Mouse (Mus musculus) kidney, adult 2 months (tissue): ENCODE data around the gene Efnb1. TPM values are rescaled to one million over a fixed set of nuclear protein-coding genes. Genes with fewer than 3 reads are reported as not detected.
"Not testable (repeated sequence)": the region's sequence is repeated elsewhere in the genome, so short reads cannot be mapped to it uniquely, and the experiment has no call there.

Experiments
- DNase-seq: peaks from one replicate; pipeline ENCODE4 v3.0.0; 2021
- H3K27ac ChIP-seq: fragments of 200-500 bp; 2 replicates; pipeline ENCODE4 v1.5.1; 2012; ENCODE audit warnings: low read depth, low read length, control low read depth, inconsistent platforms; ENCODE audit not compliant: insufficient read depth
- H3K27me3 ChIP-seq: fragments of 200-500 bp; replicated peaks from 2 replicates; pipeline ENCODE4 v1.6.1; 2012; ENCODE audit warnings: mild to moderate bottlenecking, moderate library complexity, low read length, inconsistent platforms; ENCODE audit not compliant: control insufficient read depth, insufficient read depth
- H3K36me3 ChIP-seq: fragments of 200-500 bp; 2 replicates; pipeline ENCODE4 v1.6.1; 2012; ENCODE audit warnings: mild to moderate bottlenecking, moderate library complexity, low read length, inconsistent platforms; ENCODE audit not compliant: control insufficient read depth, insufficient read depth
- H3K4me1 ChIP-seq: fragments of 200-500 bp; 2 replicates; pipeline ENCODE4 v1.6.1; 2011; ENCODE audit warnings: low read length; ENCODE audit not compliant: control insufficient read depth, insufficient read depth
- H3K4me3 ChIP-seq: fragments of 200-500 bp; 2 replicates; pipeline ENCODE4 v1.5.1; 2011; ENCODE audit warnings: mild to moderate bottlenecking, low read depth, low read length, control low read depth; ENCODE audit not compliant: insufficient read depth
- CTCF ChIP-seq: fragments of 200-500 bp; conservative IDR thresholded peaks from 2 replicates; pipeline ENCODE4 v1.5.1; 2011; ENCODE audit warnings: low read depth, mild to moderate bottlenecking, control low read depth, low read length, moderate library complexity, mixed read lengths; ENCODE audit not compliant: insufficient read depth, insufficient read length
- POLR2A ChIP-seq: fragments of 200-500 bp; IDR thresholded peaks from one replicate; pipeline ENCODE4 v1.6.1; 2011; ENCODE audit warnings: low read depth, low read length, control low read depth
- WGBS: fragments of 180-500 bp; shearing (Covaris S2); methylation state at CpG from one replicate; pipeline ENCODE4 v1.1.7; 2018; 5-methylcytosine and 5-hydroxymethylcytosine counted together
- polyA plus RNA-seq: library from polyadenylated mRNA; depleted of rRNA; stranded (reverse); fragments of >200 nt; gene quantifications from 2 replicates; pipeline ENCODE4 v1.2.3, GENCODE M21; 2012; rRNA removed

Efnb1 gene
- 27.6 and 30.4 TPM in 2 replicates for polyA plus RNA-seq

- Histone ChIP-seq H3K4me3 (peak within 1 kb of the TSS; percentile 77), H3K4me1 (peaks cover 12% of the 10 kb centered on the region), H3K27ac (peak within 1 kb of the TSS; percentile 65), H3K27me3 (no peaks in the 10 kb centered on the region), H3K36me3 (no peaks in the 10 kb centered on the region)
- WGBS: 2% methylated on average over 34 of the region's 35 CpGs
- TF ChIP-seq POLR2A: no peak
- TF ChIP-seq CTCF: no peak
- DNase-seq: peak; percentile 96
Measured at GRCm38 (mm10) chrX:99135523-99136258, at the start of gene Efnb1. Gene Efnb1 (plus strand): TSS chrX:99136130.

- Histone ChIP-seq H3K4me1 (no peaks in the 10 kb centered on the region), H3K27me3 (no peaks in the 10 kb centered on the region), H3K27ac (no peak overlapping the region), H3K4me3 (no peak overlapping the region), H3K36me3 (no peaks in the 10 kb centered on the region)
- 68% methylated on average over 2 of the region's 2 CpGs for WGBS
- no peak for DNase-seq
- TF ChIP-seq CTCF: no peak
- no peak for TF ChIP-seq POLR2A
Measured at GRCm38 (mm10) chrX:99092704-99093103, 43.2 kb upstream of the Efnb1 start.

GRCm38 (mm10) chrX:99111088-99111724 lies 24.7 kb upstream of the Efnb1 start:
- WGBS: 61% methylated on average over 7 of the region's 10 CpGs

DNA sequence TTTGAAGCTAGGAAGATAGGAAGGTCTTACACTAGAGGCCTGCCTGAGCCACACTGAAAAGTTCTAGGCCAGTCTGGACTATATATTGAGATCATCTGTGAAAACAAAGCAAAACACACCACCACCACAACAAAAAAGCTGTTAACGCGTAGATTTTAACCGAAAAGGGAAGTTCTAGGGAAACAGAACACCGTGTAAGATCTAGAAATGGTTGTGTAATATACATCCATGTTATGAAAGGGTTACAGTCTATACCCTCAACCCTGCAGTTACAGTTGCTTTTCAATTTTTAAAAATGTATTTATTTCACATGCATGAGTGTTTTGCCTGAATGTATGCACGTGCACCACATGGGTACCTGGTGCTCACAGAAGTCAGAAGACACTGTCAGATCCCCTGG lies 16.4 kb upstream of the Efnb1 start:
- no peak overlapping the region for H3K4me3 ChIP-seq
- 95% methylated on average over 5 of the region's 5 CpGs for WGBS
- no peak overlapping the region for H3K27ac ChIP-seq
- H3K27me3 ChIP-seq: no peaks in the 10 kb centered on the region
- no peaks in the 10 kb centered on the region for H3K36me3 ChIP-seq
- TF ChIP-seq POLR2A: no peak
- no peak for TF ChIP-seq CTCF
- no peak for DNase-seq
- H3K4me1 ChIP-seq: no peaks in the 10 kb centered on the region

More at GRCm38 (mm10) chrX:99111088-99111724, 24.7 kb upstream of the Efnb1 start:
- not testable (repeated sequence) for DNase-seq, H3K27ac ChIP-seq, H3K4me3 ChIP-seq, H3K4me1 ChIP-seq, H3K36me3 ChIP-seq, H3K27me3 ChIP-seq

- 41% methylated on average over 3 of the region's 3 CpGs for WGBS
- Histone ChIP-seq H3K27me3 (no peaks in the 10 kb centered on the region), H3K4me1 (no peaks in the 10 kb centered on the region), H3K27ac (no peak overlapping the region), H3K36me3 (no peaks in the 10 kb centered on the region), H3K4me3 (no peak overlapping the region)
- peak; percentile 63 for DNase-seq
- TF ChIP-seq CTCF: no peak
- no peak for TF ChIP-seq POLR2A
Measured at GRCm38 (mm10) chrX:99130059-99130458, 5.9 kb upstream of the Efnb1 start.

DNA sequence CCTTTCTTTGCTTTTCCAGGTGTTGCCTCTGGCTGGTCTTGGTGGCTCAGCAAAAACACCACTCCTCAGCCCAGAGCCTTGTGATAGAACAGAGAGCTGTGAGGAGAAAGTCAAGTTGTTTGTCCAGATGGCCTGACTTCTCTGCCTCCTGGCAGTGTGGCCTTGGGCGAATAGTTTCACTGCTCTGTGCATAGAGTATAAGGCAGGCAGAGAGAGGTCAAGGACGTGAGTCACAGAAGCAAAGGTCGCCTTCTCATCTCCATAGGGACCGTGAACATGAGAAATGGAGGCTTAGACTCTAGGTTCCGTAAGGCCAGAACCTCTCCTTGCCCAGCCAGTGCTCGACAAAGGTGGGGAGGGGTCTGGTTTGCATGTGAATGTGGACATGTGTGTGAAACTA lies 3.4 kb upstream of the Efnb1 start:
- Histone ChIP-seq H3K36me3 (no peaks in the 10 kb centered on the region), H3K4me1 (no peaks in the 10 kb centered on the region), H3K27ac (no peak overlapping the region), H3K4me3 (no peak overlapping the region), H3K27me3 (no peaks in the 10 kb centered on the region)
- whole genome bisulfite sequencing: 79% methylated on average over 6 of the region's 6 CpGs
- TF ChIP-seq CTCF (no peak), POLR2A (no peak)
- no peak for DNase-seq

- TF ChIP-seq POLR2A (no peak), CTCF (no peak)
- no peak overlapping the region for H3K27ac ChIP-seq
- 0 out of 2 replicates have a peak overlapping the region, but pooled peaks have one; percentile 15 for H3K4me3 ChIP-seq
- H3K36me3 ChIP-seq: no peaks in the 10 kb centered on the region
- no peaks in the 10 kb centered on the region for H3K27me3 ChIP-seq
- DNase-seq: peak; percentile 91
- WGBS: under 1% methylated on average over 14 of the region's 14 CpGs
- 0 out of 2 replicates have a peak, but pooled peaks cover 5% of the 10 kb centered on the region for H3K4me1 ChIP-seq
Measured at GRCm38 (mm10) chrX:99134891-99135290, 1.0 kb upstream of the Efnb1 start.
